Mouse (Mus musculus): ENCODE measurements around the gene Nicn1. TPM values are rescaled to one million over a fixed set of nuclear protein-coding genes. Genes with fewer than 3 reads are reported as not detected.
"Not testable (repeated sequence)": the region's sequence is repeated elsewhere in the genome, so short reads cannot be mapped to it uniquely, and the experiment has no call there.

Gene Nicn1
- polyA plus RNA-seq, 1 experiment from 2014 or later = 6.7 TPM

DNA sequence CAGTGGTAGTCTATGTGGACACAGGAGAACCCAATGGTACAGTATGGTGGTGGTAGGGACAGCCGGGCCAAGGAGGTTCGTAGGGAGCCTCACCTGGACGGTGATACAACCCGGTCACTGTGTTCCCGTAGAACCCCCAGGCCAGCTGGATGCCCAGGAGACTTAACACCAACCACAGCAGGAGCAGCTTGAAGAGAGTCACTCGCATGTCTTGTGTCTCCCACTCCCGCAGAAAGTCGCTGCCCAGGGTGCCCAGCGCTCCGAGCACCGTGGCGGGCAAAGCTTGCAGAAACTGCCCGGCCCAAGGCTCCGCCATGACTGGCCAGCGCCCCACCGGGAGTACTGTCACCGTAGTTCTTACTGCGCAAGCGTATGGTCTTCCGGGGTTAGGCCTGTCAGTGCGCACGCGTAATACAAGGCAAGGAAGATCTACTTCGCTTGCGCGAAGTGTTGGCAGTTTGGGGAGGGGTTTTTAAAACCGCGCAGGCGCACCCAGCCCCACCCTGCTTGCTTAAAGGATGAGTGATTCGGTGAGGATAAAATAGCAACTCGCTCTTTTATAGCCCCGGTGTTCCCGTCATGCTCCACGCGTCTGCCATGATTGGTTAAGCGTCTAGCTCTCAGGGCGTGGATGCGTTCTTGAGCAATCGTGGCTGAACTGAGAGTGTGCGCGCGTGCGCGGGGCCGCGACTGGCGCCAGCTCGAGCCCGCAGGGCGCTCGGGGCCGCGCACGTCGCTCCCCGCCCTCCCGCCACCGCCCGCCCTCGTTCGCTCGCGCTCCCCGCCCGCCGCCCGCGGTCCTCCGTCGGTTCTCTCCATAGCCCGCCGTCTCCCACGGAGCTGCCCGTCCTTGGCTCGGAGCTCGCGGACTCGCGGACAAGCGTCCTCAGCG lies 15.6 kb downstream of the Nicn1 start, which contains the start of the genes Rhoa and Tcta:
Rhoa (plus strand) TSS at position 501 of the 892 bp plus-strand sequence.
Tcta (minus strand) TSS at position 532 of the 892 bp plus-strand sequence.
- peak within 1 kb of the TSS; percentile 100 for H3K27ac ChIP-seq (replicated peaks)
- H3K4me3 ChIP-seq (replicated peaks) = peak within 1 kb of the TSS; percentile 85
- no peaks in the 10 kb centered on the region for H3K9me3 ChIP-seq (replicated peaks)
- peaks cover 35% of the 10 kb centered on the region for H3K36me3 ChIP-seq (replicated peaks)
- H3K27me3 ChIP-seq = no peaks in the 10 kb centered on the region
- H3K4me2 ChIP-seq = peak within 1 kb of the TSS; percentile 90
- peaks cover 62% of the 10 kb centered on the region for H3K4me1 ChIP-seq (replicated peaks)
- WGBS (ENCODE audit: insufficient replicate concordance) = under 1% methylated on average over 81 of the region's 81 CpGs
- peak; percentile 90 for ATAC-seq (ENCODE audit: insufficient read depth)
- peak within 1 kb of the TSS; percentile 100 for H3K9ac ChIP-seq

DNA sequence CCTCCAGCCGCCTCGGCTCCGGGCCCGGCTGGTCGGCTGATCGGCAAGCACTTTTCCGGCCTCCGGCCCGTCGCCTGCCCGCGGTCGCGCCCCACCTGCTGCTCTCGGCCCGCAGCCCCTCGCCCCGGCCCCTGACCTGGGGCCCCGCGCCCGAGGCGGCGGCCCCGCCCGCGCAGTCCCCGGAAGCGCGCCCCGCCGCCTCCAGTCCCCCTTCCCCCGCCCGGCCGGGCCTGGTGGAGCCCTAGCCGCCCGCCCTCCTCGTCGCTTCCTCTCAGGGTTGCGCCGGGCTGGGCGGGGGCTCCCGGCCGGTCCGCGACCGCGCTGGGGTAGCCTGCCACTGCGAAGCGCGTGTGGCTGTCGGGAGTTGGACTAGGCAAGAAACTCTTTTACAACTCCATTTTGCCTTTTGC lies 16.3 kb downstream of the Nicn1 start:
- ATAC-seq (ENCODE audit: insufficient read depth) = peak; percentile 78
- Histone ChIP-seq H3K9ac (peak overlapping the region; percentile 100), H3K27me3 (no peaks in the 10 kb centered on the region), H3K36me3 (replicated peaks) (peaks cover 37% of the 10 kb centered on the region), H3K4me3 (replicated peaks) (peak overlapping the region; percentile 85), H3K27ac (replicated peaks) (peak overlapping the region; percentile 100), H3K9me3 (replicated peaks) (no peaks in the 10 kb centered on the region), H3K4me2 (peak overlapping the region; percentile 90), H3K4me1 (replicated peaks) (peaks cover 64% of the 10 kb centered on the region)
- under 1% methylated on average over 51 of the region's 51 CpGs for WGBS (ENCODE audit: insufficient replicate concordance)

DNA sequence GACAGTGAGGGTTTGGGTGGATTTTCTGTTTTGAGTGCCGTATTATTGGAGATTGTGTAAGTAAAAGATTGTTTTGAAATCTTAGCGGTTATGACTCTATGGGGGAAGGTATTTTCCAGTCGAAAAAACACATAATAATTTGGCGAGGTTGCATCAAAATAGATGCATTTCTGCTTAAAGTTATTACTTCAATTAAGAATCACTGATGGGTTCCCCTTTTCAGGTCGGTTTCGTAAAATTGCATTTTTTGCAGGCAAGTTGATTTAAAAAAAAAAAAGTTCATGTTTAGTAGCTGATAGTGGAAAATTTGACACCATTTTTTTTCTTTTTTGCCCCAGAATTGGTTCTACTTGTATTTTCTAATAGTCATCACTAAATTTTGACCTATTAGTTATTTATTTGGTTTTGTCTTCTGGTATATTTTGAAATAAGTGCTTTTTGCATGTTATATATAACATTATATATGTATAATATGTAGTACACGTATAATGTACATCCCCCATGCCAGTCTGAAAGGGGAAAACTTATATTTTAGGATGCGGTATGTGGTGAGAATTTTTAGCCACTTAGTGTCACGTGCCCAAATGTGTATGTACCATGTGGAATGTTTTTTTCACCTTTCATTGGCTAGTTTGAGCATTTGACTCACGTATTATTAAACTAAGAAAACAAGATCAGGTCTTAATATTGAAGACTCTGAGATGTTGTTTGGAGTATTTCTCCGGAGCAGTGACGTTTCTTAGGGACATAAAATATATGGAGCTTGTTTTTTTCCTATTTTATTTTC lies 17.0 kb downstream of the Nicn1 start:
- Histone ChIP-seq H3K4me2 (peak overlapping the region; percentile 90), H3K9me3 (replicated peaks) (no peaks in the 10 kb centered on the region), H3K27me3 (no peaks in the 10 kb centered on the region), H3K36me3 (replicated peaks) (peaks cover 42% of the 10 kb centered on the region), H3K4me3 (replicated peaks) (peak overlapping the region; percentile 85), H3K4me1 (replicated peaks) (peaks cover 70% of the 10 kb centered on the region), H3K9ac (peak overlapping the region; percentile 100), H3K27ac (replicated peaks) (peak overlapping the region; percentile 100)
- ATAC-seq (ENCODE audit: insufficient read depth) = no peak
- WGBS (ENCODE audit: insufficient replicate concordance) = 5% methylated on average over 12 of the region's 12 CpGs

DNA sequence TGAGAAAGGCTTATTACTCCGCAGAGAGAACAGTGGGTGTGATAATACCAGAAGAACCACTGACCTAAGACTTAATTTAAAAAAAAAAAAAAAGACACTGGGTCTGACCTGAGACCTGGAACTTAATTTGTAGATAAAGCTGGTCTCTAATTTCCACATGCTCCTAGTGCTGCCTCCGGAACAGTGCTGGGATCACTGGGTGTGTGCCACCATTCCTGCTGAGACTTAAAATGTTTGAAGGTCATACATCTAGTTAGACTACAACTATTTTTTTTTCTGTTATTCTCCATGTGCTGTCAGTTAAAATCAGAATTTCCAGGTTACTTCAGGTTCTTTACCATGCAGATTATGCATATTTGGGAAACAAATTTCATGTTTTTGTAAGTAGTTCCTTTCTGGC lies 17.9 kb downstream of the Nicn1 start:
- Histone ChIP-seq H3K27ac (replicated peaks) (peak overlapping the region; percentile 73), H3K4me1 (replicated peaks) (peaks cover 64% of the 10 kb centered on the region), H3K36me3 (replicated peaks) (peaks cover 37% of the 10 kb centered on the region), H3K9ac (peak overlapping the region; percentile 58), H3K4me3 (replicated peaks) (peak overlapping the region; percentile 85), H3K9me3 (replicated peaks) (no peaks in the 10 kb centered on the region), H3K27me3 (no peaks in the 10 kb centered on the region), H3K4me2 (peak overlapping the region; percentile 90)
- WGBS (ENCODE audit: insufficient replicate concordance) = 28% methylated on average over 2 of the region's 2 CpGs
- ATAC-seq (ENCODE audit: insufficient read depth) = no peak

DNA sequence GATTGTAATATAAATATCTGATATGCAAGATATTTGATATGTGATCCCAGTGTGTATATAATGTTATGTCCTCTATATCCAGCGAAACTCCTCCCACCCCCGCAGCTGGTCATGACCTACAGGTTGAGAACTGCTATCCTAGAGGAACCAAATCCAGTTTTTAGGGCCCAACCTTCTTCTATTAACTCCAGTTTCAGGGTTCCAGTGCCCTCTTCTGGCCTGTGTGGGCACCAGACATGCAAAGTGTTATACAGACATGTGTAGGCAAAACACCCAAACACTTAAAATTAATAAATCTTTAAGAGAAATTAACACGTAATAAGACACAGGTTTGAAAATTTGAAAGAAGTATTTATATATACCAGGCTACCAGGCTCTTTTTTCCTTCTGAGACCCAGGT lies 27.3 kb downstream of the Nicn1 start:
- H3K4me3 ChIP-seq (replicated peaks) = no peak overlapping the region
- H3K4me2 ChIP-seq = no peak overlapping the region
- H3K36me3 ChIP-seq (replicated peaks) = peaks cover 82% of the 10 kb centered on the region
- H3K9ac ChIP-seq = no peak overlapping the region
- no peaks in the 10 kb centered on the region for H3K27me3 ChIP-seq
- WGBS (ENCODE audit: insufficient replicate concordance) = 85% methylated on average over 3 of the region's 3 CpGs
- no peak overlapping the region for H3K27ac ChIP-seq (replicated peaks)
- H3K4me1 ChIP-seq (replicated peaks) = peaks cover 17% of the 10 kb centered on the region
- H3K9me3 ChIP-seq (replicated peaks) = no peaks in the 10 kb centered on the region
- no peak for ATAC-seq (ENCODE audit: insufficient read depth)

DNA sequence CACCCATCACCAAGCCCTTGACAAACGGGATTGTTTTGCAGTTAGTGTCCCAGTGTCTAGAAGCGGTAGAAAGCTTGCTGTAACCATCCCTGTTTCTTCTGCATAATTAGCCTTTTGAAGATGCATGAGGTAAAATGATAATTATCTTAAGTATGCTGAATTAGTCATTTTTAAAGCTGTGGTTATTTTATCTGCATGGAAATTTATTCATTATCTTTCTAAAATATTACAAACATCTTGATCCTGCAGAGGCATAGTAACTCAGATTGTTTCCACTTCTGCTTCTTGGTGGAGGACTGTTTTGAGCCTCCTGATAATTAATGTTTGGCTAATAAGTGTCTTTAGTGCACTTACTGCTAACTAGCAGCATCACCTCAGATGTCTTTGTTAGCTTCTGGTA lies 28.2 kb downstream of the Nicn1 start:
- Histone ChIP-seq H3K4me3 (replicated peaks) (no peak overlapping the region), H3K4me2 (no peak overlapping the region), H3K4me1 (replicated peaks) (peaks cover 20% of the 10 kb centered on the region), H3K9me3 (replicated peaks) (no peaks in the 10 kb centered on the region), H3K9ac (no peak overlapping the region), H3K27ac (replicated peaks) (no peak overlapping the region), H3K27me3 (no peaks in the 10 kb centered on the region), H3K36me3 (replicated peaks) (peaks cover 86% of the 10 kb centered on the region)
- WGBS (ENCODE audit: insufficient replicate concordance) = 79% methylated on average over 2 of the region's 2 CpGs
- no peak for ATAC-seq (ENCODE audit: insufficient read depth)

DNA sequence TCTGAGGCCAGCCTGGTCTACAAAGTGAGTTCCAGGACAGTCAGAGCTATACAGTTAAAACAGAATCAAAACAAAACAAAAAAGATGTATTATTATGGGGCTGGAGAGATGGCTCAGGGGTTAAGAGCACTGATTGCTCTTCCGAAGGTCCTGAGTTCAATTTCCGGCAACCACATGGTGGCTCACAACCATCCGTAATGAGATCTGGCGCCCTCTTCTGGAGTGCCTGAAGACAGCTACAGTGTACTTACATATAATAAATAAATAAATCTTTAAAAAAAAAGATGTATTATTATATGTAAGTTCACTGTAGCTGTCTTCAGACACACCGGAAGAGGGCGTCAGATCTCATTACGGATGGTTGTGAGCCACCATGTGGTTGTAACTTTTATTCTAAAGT lies 31.8 kb downstream of the Nicn1 start:
- H3K9me3 ChIP-seq (replicated peaks); H3K4me3 ChIP-seq (replicated peaks); H3K27ac ChIP-seq (replicated peaks); ATAC-seq (ENCODE audit: insufficient read depth); H3K4me2 ChIP-seq; H3K9ac ChIP-seq; H3K27me3 ChIP-seq: not testable (repeated sequence)
- WGBS (ENCODE audit: insufficient replicate concordance) = 80% methylated on average over 7 of the region's 7 CpGs
- peaks cover 80% of the 10 kb centered on the region for H3K36me3 ChIP-seq (replicated peaks)
- H3K4me1 ChIP-seq (replicated peaks) = peaks cover 26% of the 10 kb centered on the region

DNA sequence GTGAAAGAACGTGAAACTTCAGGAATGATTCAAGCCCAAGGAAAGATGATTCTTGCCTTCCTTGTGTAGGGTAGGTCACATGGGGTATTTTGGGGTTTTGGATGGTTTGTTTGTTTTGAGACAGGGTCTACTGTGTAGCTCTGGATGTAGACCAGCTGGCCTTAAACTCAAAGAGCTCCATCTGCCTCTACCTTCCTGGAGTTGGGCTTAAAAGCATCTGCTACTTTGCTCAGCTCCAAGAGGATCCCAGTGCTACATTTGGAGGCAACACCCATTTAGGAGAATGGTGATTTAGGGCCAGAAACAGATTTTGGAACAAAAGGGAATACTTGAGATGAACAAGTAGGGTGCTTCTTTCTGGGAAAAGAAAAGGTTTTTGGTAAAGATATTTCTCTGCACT lies 34.6 kb downstream of the Nicn1 start:
- peaks cover 26% of the 10 kb centered on the region for H3K4me1 ChIP-seq (replicated peaks)
- ATAC-seq (ENCODE audit: insufficient read depth) = no peak
- H3K9ac ChIP-seq = no peak overlapping the region
- no peaks in the 10 kb centered on the region for H3K9me3 ChIP-seq (replicated peaks)
- H3K4me2 ChIP-seq = no peak overlapping the region
- no peak overlapping the region for H3K27ac ChIP-seq (replicated peaks)
- 91% methylated on average over 1 of the region's 1 CpGs for WGBS (ENCODE audit: insufficient replicate concordance)
- H3K4me3 ChIP-seq (replicated peaks) = no peak overlapping the region
- peaks cover 85% of the 10 kb centered on the region for H3K36me3 ChIP-seq (replicated peaks)
- H3K27me3 ChIP-seq = no peaks in the 10 kb centered on the region

DNA sequence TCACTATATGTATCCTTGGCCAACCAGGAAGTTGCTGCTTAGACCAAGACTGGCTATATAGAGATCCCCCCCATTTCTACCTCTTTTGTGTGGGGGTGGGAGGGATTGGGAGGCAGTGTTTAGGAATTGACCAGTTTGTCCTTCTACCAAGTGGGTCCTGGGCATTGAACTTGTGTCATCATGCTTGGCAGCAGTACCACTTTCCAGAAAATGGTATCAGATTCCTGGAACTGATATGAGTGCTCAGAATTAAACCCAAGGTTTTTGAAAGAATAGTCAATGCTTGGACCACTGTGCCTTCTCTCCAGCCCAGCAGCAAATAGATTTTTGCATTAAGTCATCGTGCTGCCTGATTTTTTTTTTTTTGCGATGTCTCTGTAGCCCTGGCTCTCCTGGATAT lies 35.6 kb downstream of the Nicn1 start:
- no peak overlapping the region for H3K27ac ChIP-seq (replicated peaks)
- H3K9ac ChIP-seq = no peak overlapping the region
- no peak overlapping the region for H3K4me3 ChIP-seq (replicated peaks)
- H3K27me3 ChIP-seq = no peaks in the 10 kb centered on the region
- H3K4me2 ChIP-seq = no peak overlapping the region
- H3K36me3 ChIP-seq (replicated peaks) = peaks cover 84% of the 10 kb centered on the region
- no peak for ATAC-seq (ENCODE audit: insufficient read depth)
- peaks cover 23% of the 10 kb centered on the region for H3K4me1 ChIP-seq (replicated peaks)
- WGBS (ENCODE audit: insufficient replicate concordance) = 96% methylated on average over 2 of the region's 2 CpGs
- H3K9me3 ChIP-seq (replicated peaks) = no peaks in the 10 kb centered on the region

DNA sequence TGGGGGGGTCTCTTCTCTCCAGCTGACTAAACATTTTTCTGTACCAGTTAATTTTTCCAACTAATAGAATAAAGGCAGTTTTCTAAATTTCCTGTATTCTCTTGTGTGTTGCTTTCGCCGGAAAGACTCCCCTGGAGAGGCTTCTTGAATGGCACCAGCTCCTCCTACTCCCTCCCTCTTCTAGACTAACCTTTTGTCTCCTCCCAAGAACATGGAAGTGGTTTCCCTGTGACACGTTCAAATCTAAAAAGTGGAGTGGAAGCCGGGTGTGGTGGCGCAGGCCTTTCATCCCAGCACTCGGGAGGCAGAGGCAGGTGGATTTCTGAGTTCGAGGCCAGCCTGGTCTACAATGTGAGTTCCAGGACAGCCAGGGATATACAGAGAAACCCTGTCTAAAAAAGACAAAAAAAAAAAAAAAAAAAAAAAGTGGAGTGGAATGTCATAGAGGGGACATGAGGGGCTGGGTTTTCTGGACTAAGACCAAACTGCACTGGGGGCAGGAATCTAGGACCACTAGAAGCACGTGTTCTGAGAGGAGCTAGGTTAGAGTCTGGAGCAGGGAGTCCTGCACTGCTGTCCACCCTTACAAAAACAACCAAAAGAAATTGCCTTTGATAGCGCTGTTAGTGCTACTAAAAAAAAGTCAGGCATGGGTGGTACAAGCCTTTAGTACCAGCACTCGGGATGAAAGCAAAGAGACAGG lies 47.8 kb downstream of the Nicn1 start:
- peaks cover 72% of the 10 kb centered on the region for H3K36me3 ChIP-seq (replicated peaks)

DNA sequence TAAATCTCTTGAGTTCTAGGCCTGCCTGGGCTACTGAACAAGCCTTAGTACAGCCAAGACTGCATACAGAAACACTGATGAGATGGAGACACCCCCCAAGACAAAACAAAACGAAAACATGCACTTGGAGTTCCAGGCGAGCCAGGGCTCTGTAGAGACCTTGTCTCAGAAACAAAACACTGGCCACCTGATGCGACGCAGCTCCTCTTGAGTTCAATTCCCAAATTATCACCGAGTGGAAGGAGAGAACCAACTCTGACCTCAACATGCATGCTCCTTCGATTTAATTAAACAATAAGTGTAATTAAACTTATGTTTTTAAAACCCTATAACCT lies 48.3 kb downstream of the Nicn1 start:
- Histone ChIP-seq H3K27me3 (no peaks in the 10 kb centered on the region), H3K9me3 (replicated peaks) (no peaks in the 10 kb centered on the region), H3K9ac (peak overlapping the region; percentile 65), H3K4me1 (replicated peaks) (peaks cover 46% of the 10 kb centered on the region), H3K4me2 (peak overlapping the region; percentile 72), H3K4me3 (replicated peaks) (peak overlapping the region; percentile 88), H3K36me3 (replicated peaks) (peaks cover 67% of the 10 kb centered on the region), H3K27ac (replicated peaks) (peak overlapping the region; percentile 99)
- WGBS (ENCODE audit: insufficient replicate concordance) = 17% methylated on average over 6 of the region's 6 CpGs
- ATAC-seq (ENCODE audit: insufficient read depth) = no peak

More for the DNA sequence above, 47.8 kb downstream of the Nicn1 start:
- no peak for ATAC-seq (ENCODE audit: insufficient read depth)
- Histone ChIP-seq H3K9me3 (replicated peaks) (no peaks in the 10 kb centered on the region), H3K9ac (peak overlapping the region; percentile 65), H3K27ac (replicated peaks) (peak overlapping the region; percentile 99), H3K4me1 (replicated peaks) (peaks cover 41% of the 10 kb centered on the region), H3K27me3 (no peaks in the 10 kb centered on the region), H3K4me3 (replicated peaks) (peak overlapping the region; percentile 88), H3K4me2 (peak overlapping the region; percentile 72)
- WGBS (ENCODE audit: insufficient replicate concordance) = 53% methylated on average over 10 of the region's 10 CpGs

All from liver, embryonic 15.5 days (tissue).